Mouse (Mus musculus): Measurements from ENCODE around the gene B3gnt2. TPM values are rescaled to one million over a fixed set of nuclear protein-coding genes. Genes with fewer than 3 reads are reported as not detected.

Gene B3gnt2
- polyA plus RNA-seq, 1 experiment from 2014 or later = 11.9 TPM

DNA sequence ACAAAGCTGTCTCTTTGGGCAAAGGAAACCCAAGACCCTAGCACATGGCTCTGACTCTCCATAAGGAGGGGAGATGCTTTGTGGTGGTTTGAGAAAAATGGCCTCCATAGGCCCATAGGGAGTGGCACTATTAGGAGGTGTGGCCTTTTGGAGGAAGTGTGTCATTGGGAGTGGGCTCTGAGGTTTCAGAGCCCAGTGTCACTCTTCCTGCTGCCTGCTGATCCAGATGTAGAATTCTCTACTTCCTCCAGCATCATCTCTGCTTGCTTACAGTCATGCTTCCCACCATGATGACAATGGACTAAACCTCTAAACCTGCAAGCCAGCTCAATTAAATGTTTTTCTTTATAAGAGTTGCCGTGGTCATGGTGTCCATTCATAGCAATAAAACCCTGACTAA lies 66.0 kb downstream of the B3gnt2 start:
- peaks cover 7% of the 10 kb centered on the region for H3K4me1 ChIP-seq (ENCODE audit: control insufficient read depth, insufficient read depth, low read length)
- H3K27ac ChIP-seq (ENCODE audit: low read length) = no peak overlapping the region
- H3K4me3 ChIP-seq (ENCODE audit: low read length) = no peak overlapping the region
- H3K27me3 ChIP-seq (replicated peaks; ENCODE audit: control insufficient read depth, insufficient read depth, low read length) = no peaks in the 10 kb centered on the region
- ATAC-seq = no peak
- H3K9ac ChIP-seq (ENCODE audit: low read depth, low read length) = no peak overlapping the region
- H3K36me3 ChIP-seq (ENCODE audit: control insufficient read depth, insufficient read depth, low read length) = no peaks in the 10 kb centered on the region
- WGBS = 83% methylated on average over 1 of the region's 1 CpGs
- H3K4me2 ChIP-seq (ENCODE audit: low read depth, low read length) = no peak overlapping the region
- no peaks in the 10 kb centered on the region for H3K9me3 ChIP-seq (ENCODE audit: control insufficient read depth, low read length)

DNA sequence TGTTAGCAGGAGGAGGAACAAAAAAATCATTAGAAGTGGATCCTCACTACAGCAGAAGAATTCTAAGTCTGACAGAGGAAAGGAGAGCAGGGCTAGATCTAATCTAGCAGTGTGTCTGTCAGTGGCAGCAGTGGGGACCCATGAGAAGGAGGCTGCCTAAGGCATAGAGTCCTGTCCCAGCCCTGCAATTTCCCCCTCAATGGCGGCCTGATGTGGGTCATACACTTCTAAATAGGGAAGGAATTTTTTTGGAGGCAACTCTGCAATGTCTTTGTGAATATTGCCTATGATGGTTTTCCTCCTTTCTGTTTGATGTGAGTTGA lies 66.9 kb downstream of the B3gnt2 start:
- Histone ChIP-seq H3K27me3 (replicated peaks; ENCODE audit: control insufficient read depth, insufficient read depth, low read length) (no peaks in the 10 kb centered on the region), H3K9me3 (ENCODE audit: control insufficient read depth, low read length) (no peaks in the 10 kb centered on the region), H3K4me3 (ENCODE audit: low read length) (no peak overlapping the region), H3K36me3 (ENCODE audit: control insufficient read depth, insufficient read depth, low read length) (no peaks in the 10 kb centered on the region), H3K4me1 (ENCODE audit: control insufficient read depth, insufficient read depth, low read length) (0 out of 2 replicates have a peak, but pooled peaks cover 5% of the 10 kb centered on the region), H3K4me2 (ENCODE audit: low read depth, low read length) (no peak overlapping the region), H3K9ac (ENCODE audit: low read depth, low read length) (no peak overlapping the region), H3K27ac (ENCODE audit: low read length) (no peak overlapping the region)
- 85% methylated on average over 1 of the region's 1 CpGs for WGBS
- no peak for ATAC-seq

DNA sequence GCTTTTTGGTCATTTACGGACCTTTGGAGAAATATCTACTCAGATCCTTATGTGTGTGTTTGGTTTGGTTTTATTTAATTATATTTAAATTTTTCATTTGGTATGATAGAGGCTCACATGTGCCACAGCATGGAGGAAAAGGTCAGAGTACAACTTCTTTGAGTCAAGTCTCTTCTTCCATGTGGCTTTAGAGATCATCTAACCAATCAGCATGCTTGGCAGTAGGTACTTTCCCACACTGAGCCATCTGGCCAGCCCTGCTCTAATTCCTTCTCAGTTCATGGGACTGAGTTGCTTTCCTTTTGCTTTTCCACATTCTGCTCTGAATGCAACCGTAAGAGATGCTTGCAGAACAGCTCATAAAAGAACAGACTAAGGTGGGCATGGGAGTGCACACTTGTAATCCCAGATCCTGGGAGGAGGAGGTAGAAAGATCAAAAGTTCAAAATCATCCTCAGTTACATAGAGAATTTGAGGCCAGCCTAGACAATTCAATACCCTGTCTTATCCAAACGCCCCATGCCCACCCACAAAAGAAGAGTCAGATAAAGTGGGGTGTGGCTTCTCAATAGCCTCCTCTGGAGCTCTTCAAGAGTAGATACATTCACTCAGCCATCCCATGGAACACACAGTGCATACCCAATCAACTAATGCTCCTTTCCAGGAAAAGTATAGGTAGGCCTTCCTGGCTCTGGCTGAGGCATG lies 67.4 kb downstream of the B3gnt2 start:
- WGBS = 87% methylated on average over 3 of the region's 3 CpGs
- H3K9me3 ChIP-seq (ENCODE audit: control insufficient read depth, low read length) = no peaks in the 10 kb centered on the region
- H3K27ac ChIP-seq (ENCODE audit: low read length) = no peak overlapping the region
- H3K4me1 ChIP-seq (ENCODE audit: control insufficient read depth, insufficient read depth, low read length) = 0 out of 2 replicates have a peak, but pooled peaks cover 5% of the 10 kb centered on the region
- no peaks in the 10 kb centered on the region for H3K36me3 ChIP-seq (ENCODE audit: control insufficient read depth, insufficient read depth, low read length)
- H3K4me3 ChIP-seq (ENCODE audit: low read length) = no peak overlapping the region
- H3K9ac ChIP-seq (ENCODE audit: low read depth, low read length) = no peak overlapping the region
- H3K27me3 ChIP-seq (replicated peaks; ENCODE audit: control insufficient read depth, insufficient read depth, low read length) = no peaks in the 10 kb centered on the region
- H3K4me2 ChIP-seq (ENCODE audit: low read depth, low read length) = no peak overlapping the region
- no peak for ATAC-seq

DNA sequence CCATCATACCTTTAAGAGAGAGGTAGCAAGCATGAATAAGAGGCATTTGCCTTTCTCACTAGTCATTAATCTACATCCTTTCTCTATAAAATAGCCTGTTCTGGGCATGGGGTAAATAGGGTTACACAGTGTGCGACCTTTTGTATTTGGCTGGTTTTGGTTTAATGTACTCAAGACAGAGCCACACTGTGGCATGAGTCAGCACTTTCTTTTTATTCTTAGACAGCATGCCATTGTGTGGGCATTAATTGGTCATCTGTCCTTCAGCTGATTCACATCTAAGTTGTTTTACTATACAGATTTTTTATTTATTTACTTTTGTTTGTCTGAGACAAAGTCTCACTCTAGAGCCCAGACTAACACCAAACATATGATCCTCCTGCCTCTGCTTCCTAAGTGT lies 68.6 kb downstream of the B3gnt2 start:
- H3K9ac ChIP-seq (ENCODE audit: low read depth, low read length) = no peak overlapping the region
- H3K9me3 ChIP-seq (ENCODE audit: control insufficient read depth, low read length) = no peaks in the 10 kb centered on the region
- H3K4me3 ChIP-seq (ENCODE audit: low read length) = no peak overlapping the region
- ATAC-seq = no peak
- 0 out of 2 replicates have a peak, but pooled peaks cover 5% of the 10 kb centered on the region for H3K4me1 ChIP-seq (ENCODE audit: control insufficient read depth, insufficient read depth, low read length)
- no peaks in the 10 kb centered on the region for H3K27me3 ChIP-seq (replicated peaks; ENCODE audit: control insufficient read depth, insufficient read depth, low read length)
- H3K36me3 ChIP-seq (ENCODE audit: control insufficient read depth, insufficient read depth, low read length) = no peaks in the 10 kb centered on the region
- no peak overlapping the region for H3K27ac ChIP-seq (ENCODE audit: low read length)
- no peak overlapping the region for H3K4me2 ChIP-seq (ENCODE audit: low read depth, low read length)
- 91% methylated on average over 1 of the region's 1 CpGs for WGBS

GRCm38 (mm10) chr11:22791726-22792125 lies 69.0 kb downstream of the B3gnt2 start:
- WGBS = 90% methylated on average over 5 of the region's 5 CpGs
- Histone ChIP-seq H3K27me3 (replicated peaks; ENCODE audit: control insufficient read depth, insufficient read depth, low read length) (no peaks in the 10 kb centered on the region), H3K9me3 (ENCODE audit: control insufficient read depth, low read length) (no peaks in the 10 kb centered on the region), H3K4me1 (ENCODE audit: control insufficient read depth, insufficient read depth, low read length) (0 out of 2 replicates have a peak, but pooled peaks cover 5% of the 10 kb centered on the region), H3K36me3 (ENCODE audit: control insufficient read depth, insufficient read depth, low read length) (no peaks in the 10 kb centered on the region), H3K4me2 (ENCODE audit: low read depth, low read length) (no peak overlapping the region), H3K4me3 (ENCODE audit: low read length) (no peak overlapping the region), H3K27ac (ENCODE audit: low read length) (no peak overlapping the region), H3K9ac (ENCODE audit: low read depth, low read length) (no peak overlapping the region)
- no peak for ATAC-seq

GRCm38 (mm10) chr11:22787833-22788232 lies 72.9 kb downstream of the B3gnt2 start:
- WGBS = 84% methylated on average over 2 of the region's 2 CpGs
- Histone ChIP-seq H3K4me3 (ENCODE audit: low read length) (no peak overlapping the region), H3K9ac (ENCODE audit: low read depth, low read length) (no peak overlapping the region), H3K27ac (ENCODE audit: low read length) (no peak overlapping the region), H3K4me1 (ENCODE audit: control insufficient read depth, insufficient read depth, low read length) (peaks cover 1% of the 10 kb centered on the region; the same call in 1 of the 2 replicates), H3K9me3 (ENCODE audit: control insufficient read depth, low read length) (no peaks in the 10 kb centered on the region), H3K27me3 (replicated peaks; ENCODE audit: control insufficient read depth, insufficient read depth, low read length) (no peaks in the 10 kb centered on the region), H3K4me2 (ENCODE audit: low read depth, low read length) (no peak overlapping the region), H3K36me3 (ENCODE audit: control insufficient read depth, insufficient read depth, low read length) (no peaks in the 10 kb centered on the region)
- no peak for ATAC-seq

DNA sequence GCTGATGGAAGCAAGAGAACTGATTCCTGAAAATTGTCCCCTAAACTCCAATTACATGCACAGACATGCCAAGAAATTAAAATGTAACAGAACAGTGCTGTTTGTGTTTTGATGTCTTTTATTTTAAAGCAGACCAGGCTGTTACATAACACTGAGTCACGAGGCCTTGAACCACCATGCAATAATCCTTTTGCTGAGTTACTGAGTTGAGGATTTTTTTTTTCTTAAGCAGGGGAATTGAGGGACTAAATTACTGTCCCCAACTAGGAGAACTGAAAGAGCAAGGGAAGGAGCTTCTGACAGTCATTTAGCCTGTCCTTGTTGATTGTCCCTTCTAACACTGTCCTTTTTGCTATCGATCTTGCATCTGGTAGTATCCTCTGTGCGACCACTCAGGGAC lies 76.3 kb downstream of the B3gnt2 start:
- H3K4me3 ChIP-seq (ENCODE audit: low read length) = no peak overlapping the region
- H3K9ac ChIP-seq (ENCODE audit: low read depth, low read length) = no peak overlapping the region
- no peak overlapping the region for H3K4me2 ChIP-seq (ENCODE audit: low read depth, low read length)
- no peaks in the 10 kb centered on the region for H3K36me3 ChIP-seq (ENCODE audit: control insufficient read depth, insufficient read depth, low read length)
- H3K27me3 ChIP-seq (replicated peaks; ENCODE audit: control insufficient read depth, insufficient read depth, low read length) = no peaks in the 10 kb centered on the region
- no peak for ATAC-seq
- H3K4me1 ChIP-seq (ENCODE audit: control insufficient read depth, insufficient read depth, low read length) = peaks cover 10% of the 10 kb centered on the region; the same call in 1 of the 2 replicates
- WGBS = 88% methylated on average over 3 of the region's 3 CpGs
- no peak overlapping the region for H3K27ac ChIP-seq (ENCODE audit: low read length)
- H3K9me3 ChIP-seq (ENCODE audit: control insufficient read depth, low read length) = no peaks in the 10 kb centered on the region

- H3K9me3 ChIP-seq (ENCODE audit: control insufficient read depth, low read length) = no peaks in the 10 kb centered on the region
- H3K36me3 ChIP-seq (ENCODE audit: control insufficient read depth, insufficient read depth, low read length) = no peaks in the 10 kb centered on the region
- no peak overlapping the region for H3K9ac ChIP-seq (ENCODE audit: low read depth, low read length)
- ATAC-seq = peak; percentile 81
- peaks cover 10% of the 10 kb centered on the region; the same call in 1 of the 2 replicates for H3K4me1 ChIP-seq (ENCODE audit: control insufficient read depth, insufficient read depth, low read length)
- 50% methylated on average over 13 of the region's 13 CpGs for WGBS
- peak overlapping the region; percentile 43 for H3K27ac ChIP-seq (ENCODE audit: low read length)
- H3K4me3 ChIP-seq (ENCODE audit: low read length) = peak overlapping the region; percentile 9; the same call in 1 of the 2 replicates
- no peak overlapping the region for H3K4me2 ChIP-seq (ENCODE audit: low read depth, low read length)
- H3K27me3 ChIP-seq (replicated peaks; ENCODE audit: control insufficient read depth, insufficient read depth, low read length) = no peaks in the 10 kb centered on the region
Measured at GRCm38 (mm10) chr11:22782705-22783124, 78.0 kb downstream of the B3gnt2 start.

DNA sequence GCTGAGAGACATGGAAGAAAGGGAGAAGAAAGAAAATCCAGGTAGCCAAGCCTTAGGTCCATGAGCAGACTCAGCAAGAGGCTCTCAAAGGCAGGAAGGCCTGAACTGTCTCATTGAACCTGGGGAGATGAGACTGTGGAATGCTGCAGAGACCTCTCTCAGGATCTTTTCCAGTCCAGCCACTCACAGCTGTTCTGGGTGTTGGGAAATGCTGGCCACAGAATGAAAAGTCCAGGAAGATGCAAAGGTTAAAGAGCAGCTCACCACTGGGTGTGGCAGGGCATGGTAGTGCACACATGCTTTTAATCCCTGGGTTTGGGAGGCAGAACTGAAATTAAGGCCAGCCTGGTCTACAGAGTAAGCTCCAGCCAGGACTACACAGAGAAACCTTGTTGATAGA lies 79.6 kb downstream of the B3gnt2 start:
- Histone ChIP-seq H3K9ac (ENCODE audit: low read depth, low read length) (no peak overlapping the region), H3K27ac (ENCODE audit: low read length) (peak overlapping the region; percentile 29; the same call in 1 of the 2 replicates), H3K4me1 (ENCODE audit: control insufficient read depth, insufficient read depth, low read length) (peaks cover 10% of the 10 kb centered on the region; the same call in 1 of the 2 replicates), H3K27me3 (replicated peaks; ENCODE audit: control insufficient read depth, insufficient read depth, low read length) (no peaks in the 10 kb centered on the region), H3K4me3 (ENCODE audit: low read length) (no peak overlapping the region), H3K4me2 (ENCODE audit: low read depth, low read length) (no peak overlapping the region), H3K36me3 (ENCODE audit: control insufficient read depth, insufficient read depth, low read length) (no peaks in the 10 kb centered on the region), H3K9me3 (ENCODE audit: control insufficient read depth, low read length) (no peaks in the 10 kb centered on the region)
- peak; percentile 36 for ATAC-seq

- WGBS = 78% methylated on average over 2 of the region's 2 CpGs
- Histone ChIP-seq H3K4me2 (ENCODE audit: low read depth, low read length) (no peak overlapping the region), H3K9ac (ENCODE audit: low read depth, low read length) (no peak overlapping the region), H3K27me3 (replicated peaks; ENCODE audit: control insufficient read depth, insufficient read depth, low read length) (no peaks in the 10 kb centered on the region), H3K27ac (ENCODE audit: low read length) (peak overlapping the region; percentile 29; the same call in 1 of the 2 replicates), H3K4me1 (ENCODE audit: control insufficient read depth, insufficient read depth, low read length) (peaks cover 10% of the 10 kb centered on the region; the same call in 1 of the 2 replicates), H3K36me3 (ENCODE audit: control insufficient read depth, insufficient read depth, low read length) (no peaks in the 10 kb centered on the region), H3K9me3 (ENCODE audit: control insufficient read depth, low read length) (no peaks in the 10 kb centered on the region), H3K4me3 (ENCODE audit: low read length) (no peak overlapping the region)
- ATAC-seq = no peak
Measured at GRCm38 (mm10) chr11:22780761-22781160, 80.0 kb downstream of the B3gnt2 start.
